Mouse (Mus musculus) urinary bladder, postnatal 4 days (tissue): ENCODE results near the gene Atg16l2.

Experiments
- DNase-seq, 2 experiments: peaks; one replicate each; pipeline ENCODE4 v3.0.0; 2021 to 2022; ENCODE audit warnings: low spot score in 2 of 2

Gene Atg16l2

GRCm38 (mm10) chr7:101301881-101302456 lies at the start of gene Atg16l2:
Gene Atg16l2 (minus strand): TSS chr7:101302251.
- DNase-seq: peak; percentile 89 to 91

- no peak for DNase-seq
Observed at GRCm38 (mm10) chr7:101349861-101350260, 47.8 kb upstream of the Atg16l2 start.

- no peak for DNase-seq
Observed at GRCm38 (mm10) chr7:101348312-101348711, 46.3 kb upstream of the Atg16l2 start.

GRCm38 (mm10) chr7:101347767-101348270 lies 45.8 kb upstream of the Atg16l2 start, which contains the start of gene Arap1:
Gene Arap1 (plus strand): TSS chr7:101348067.
- peak in 1 of 2 experiments; percentile 38 for DNase-seq

GRCm38 (mm10) chr7:101346991-101347390 lies 44.9 kb upstream of the Atg16l2 start:
- DNase-seq: no peak

- no peak for DNase-seq
Observed at GRCm38 (mm10) chr7:101344892-101345291, 42.8 kb upstream of the Atg16l2 start.

- no peak for DNase-seq
Observed at GRCm38 (mm10) chr7:101343135-101343534, 41.1 kb upstream of the Atg16l2 start.

GRCm38 (mm10) chr7:101341405-101341804 lies 39.4 kb upstream of the Atg16l2 start:
- no peak for DNase-seq

GRCm38 (mm10) chr7:101337401-101337800 lies 35.4 kb upstream of the Atg16l2 start:
- no peak for DNase-seq

- no peak for DNase-seq
Observed at GRCm38 (mm10) chr7:101336686-101337085, 34.6 kb upstream of the Atg16l2 start.

- DNase-seq: no peak
Observed at GRCm38 (mm10) chr7:101335228-101335627, 33.2 kb upstream of the Atg16l2 start.

- DNase-seq: no peak
Observed at GRCm38 (mm10) chr7:101332045-101332831, 30.2 kb upstream of the Atg16l2 start.

- no peak for DNase-seq
Observed at GRCm38 (mm10) chr7:101330841-101331173, 28.8 kb upstream of the Atg16l2 start.

GRCm38 (mm10) chr7:101330074-101330840 lies 28.2 kb upstream of the Atg16l2 start:
- DNase-seq: no peak

- DNase-seq: no peak
Observed at GRCm38 (mm10) chr7:101329606-101330005, 27.6 kb upstream of the Atg16l2 start.

GRCm38 (mm10) chr7:101328621-101329158 lies 26.6 kb upstream of the Atg16l2 start:
- DNase-seq: no peak

GRCm38 (mm10) chr7:101327786-101328185 lies 25.7 kb upstream of the Atg16l2 start:
- DNase-seq: no peak

GRCm38 (mm10) chr7:101327263-101327662 lies 25.2 kb upstream of the Atg16l2 start:
- DNase-seq: no peak

GRCm38 (mm10) chr7:101326006-101326405 lies 24.0 kb upstream of the Atg16l2 start:
- no peak for DNase-seq

- no peak for DNase-seq
Observed at GRCm38 (mm10) chr7:101324142-101324962, 22.3 kb upstream of the Atg16l2 start.

- no peak for DNase-seq
Observed at GRCm38 (mm10) chr7:101323141-101323594, 21.1 kb upstream of the Atg16l2 start.
